Mouse (Mus musculus): ENCODE results near the gene Rptn. TPM values are rescaled to one million over a fixed set of nuclear protein-coding genes. Genes with fewer than 3 reads are reported as not detected.

Gene Rptn
- not detected in 2 replicates for polyA plus RNA-seq (2015; fragmentation: Nextera tagmentation; extraction: Ambion mirVana)

DNA sequence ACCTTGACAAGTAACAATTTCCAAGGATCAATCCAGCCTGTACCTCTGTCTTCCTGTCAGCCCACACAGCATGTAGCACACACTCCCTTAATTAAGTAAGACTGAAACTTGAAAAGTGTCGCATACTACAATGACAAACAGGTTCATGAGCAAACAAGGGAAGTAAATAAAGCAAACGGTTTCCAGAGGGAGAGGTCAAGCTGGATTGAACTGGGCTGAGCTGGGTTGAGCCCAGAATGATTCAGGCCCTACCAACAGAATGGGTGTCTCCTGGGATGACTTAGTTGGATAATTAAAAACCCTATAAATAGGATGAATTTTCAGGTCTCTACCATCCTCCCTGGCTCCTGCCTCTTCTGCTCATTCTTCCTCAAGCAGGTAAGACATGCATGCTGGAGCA lies at the start of gene Rptn:
Rptn (plus strand) TSS at position 334 of the 400 bp plus-strand sequence.
- no peaks in the 10 kb centered on the region for H3K36me3 ChIP-seq (replicated peaks)
- WGBS: 65% methylated on average over 2 of the region's 2 CpGs
- H3K9me3 ChIP-seq: no peaks in the 10 kb centered on the region
- ATAC-seq (replicated peaks): no peak
- no peaks in the 10 kb centered on the region for H3K4me1 ChIP-seq
- H3K27ac ChIP-seq: no peak within 1 kb of the TSS
- H3K9ac ChIP-seq: no peak within 1 kb of the TSS
- no peaks in the 10 kb centered on the region for H3K27me3 ChIP-seq (replicated peaks)
- H3K4me3 ChIP-seq: no peak within 1 kb of the TSS
- no peak within 1 kb of the TSS for H3K4me2 ChIP-seq

DNA sequence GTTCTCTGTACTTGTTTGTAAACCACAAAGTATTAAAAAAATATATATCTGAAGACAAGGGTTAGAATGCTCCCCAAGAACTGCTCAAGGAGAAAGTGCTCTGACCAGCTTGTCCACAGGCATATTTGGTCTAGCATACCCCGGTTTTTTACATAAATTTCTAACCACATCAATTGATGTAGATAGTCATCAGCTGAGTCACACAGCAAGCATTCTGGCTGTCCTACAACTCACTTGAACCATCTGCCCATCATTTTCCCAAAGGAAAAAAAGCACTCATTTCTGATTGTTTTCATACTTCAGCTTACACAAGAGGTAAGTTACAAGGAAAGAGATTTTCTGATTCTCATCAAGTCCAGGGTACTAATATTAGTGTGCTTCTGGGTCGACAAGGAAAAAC lies 46.6 kb upstream of the Rptn start:
- ATAC-seq (replicated peaks): no peak
- H3K4me2 ChIP-seq: no peak overlapping the region
- no peak overlapping the region for H3K27ac ChIP-seq
- no peak overlapping the region for H3K4me3 ChIP-seq
- no peaks in the 10 kb centered on the region for H3K27me3 ChIP-seq (replicated peaks)
- H3K4me1 ChIP-seq: no peaks in the 10 kb centered on the region
- WGBS: 81% methylated on average over 2 of the region's 2 CpGs
- H3K36me3 ChIP-seq (replicated peaks): no peaks in the 10 kb centered on the region
- H3K9ac ChIP-seq: no peak overlapping the region
- H3K9me3 ChIP-seq: no peaks in the 10 kb centered on the region

DNA sequence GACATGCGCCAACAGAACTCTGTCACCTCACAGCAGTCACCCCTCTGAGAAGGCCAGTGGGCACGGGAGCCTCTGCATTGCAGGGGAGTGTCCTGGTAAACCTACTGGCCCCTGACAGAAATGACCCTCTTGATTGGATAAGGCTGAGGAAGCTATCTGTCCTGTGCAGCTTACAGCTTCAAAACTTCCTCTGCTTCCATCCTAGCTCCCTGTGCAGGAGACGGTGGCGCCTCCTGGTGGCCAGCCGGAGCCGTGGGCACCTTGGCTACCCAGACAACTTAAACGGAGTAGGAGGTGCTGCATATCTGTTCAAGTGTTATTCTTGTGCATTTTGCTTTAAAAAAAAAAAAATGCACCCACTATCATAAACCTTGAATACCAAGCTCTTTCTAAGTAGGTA lies 33.5 kb upstream of the Rptn start:
- 22% methylated on average over 7 of the region's 7 CpGs for WGBS
- Histone ChIP-seq H3K36me3 (replicated peaks) (no peaks in the 10 kb centered on the region), H3K4me1 (peaks cover 3% of the 10 kb centered on the region; the same call in 1 of the 2 replicates), H3K4me3 (no peak overlapping the region), H3K4me2 (no peak overlapping the region), H3K9ac (no peak overlapping the region), H3K27me3 (replicated peaks) (no peaks in the 10 kb centered on the region), H3K27ac (no peak overlapping the region), H3K9me3 (no peaks in the 10 kb centered on the region)
- no peak for ATAC-seq (replicated peaks)

DNA sequence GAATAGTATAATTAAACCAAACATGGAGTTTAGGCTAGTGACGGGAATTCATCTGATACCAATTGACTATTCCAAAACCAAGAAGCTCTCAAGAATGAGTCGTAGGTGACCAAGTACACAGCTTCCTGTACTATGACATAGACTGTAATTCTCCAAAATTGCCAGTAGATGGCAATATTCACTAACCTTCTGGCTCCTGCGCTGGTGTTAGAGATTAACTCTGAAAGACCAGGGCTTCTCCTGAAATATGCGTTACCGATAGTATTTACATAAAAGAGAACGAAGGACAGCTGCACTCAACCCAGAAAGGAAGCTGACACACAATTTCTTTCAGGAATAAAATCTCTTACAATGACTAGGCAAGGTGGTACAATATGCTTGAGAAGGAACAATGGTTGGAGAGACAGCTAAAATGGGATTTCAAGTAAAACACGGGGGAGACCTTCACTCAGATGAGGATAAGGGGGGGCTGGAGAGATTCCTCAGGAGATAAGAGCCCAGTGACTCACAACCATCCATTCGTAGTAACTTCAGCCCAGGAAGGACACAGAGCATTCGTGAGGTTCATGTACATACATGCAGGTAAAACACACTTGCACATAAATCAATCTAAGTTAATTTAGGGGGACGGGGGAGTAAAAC lies 31.4 kb upstream of the Rptn start:
- peak overlapping the region; percentile 51 for H3K4me2 ChIP-seq
- ATAC-seq (replicated peaks): peak; percentile 95
- H3K36me3 ChIP-seq (replicated peaks): no peaks in the 10 kb centered on the region
- peaks cover 3% of the 10 kb centered on the region; the same call in 1 of the 2 replicates for H3K4me1 ChIP-seq
- H3K9ac ChIP-seq: no peak overlapping the region
- H3K27me3 ChIP-seq (replicated peaks): no peaks in the 10 kb centered on the region
- H3K9me3 ChIP-seq: no peaks in the 10 kb centered on the region
- H3K4me3 ChIP-seq: peak overlapping the region; percentile 22
- no peak overlapping the region for H3K27ac ChIP-seq
- 11% methylated on average over 10 of the region's 10 CpGs for WGBS

DNA sequence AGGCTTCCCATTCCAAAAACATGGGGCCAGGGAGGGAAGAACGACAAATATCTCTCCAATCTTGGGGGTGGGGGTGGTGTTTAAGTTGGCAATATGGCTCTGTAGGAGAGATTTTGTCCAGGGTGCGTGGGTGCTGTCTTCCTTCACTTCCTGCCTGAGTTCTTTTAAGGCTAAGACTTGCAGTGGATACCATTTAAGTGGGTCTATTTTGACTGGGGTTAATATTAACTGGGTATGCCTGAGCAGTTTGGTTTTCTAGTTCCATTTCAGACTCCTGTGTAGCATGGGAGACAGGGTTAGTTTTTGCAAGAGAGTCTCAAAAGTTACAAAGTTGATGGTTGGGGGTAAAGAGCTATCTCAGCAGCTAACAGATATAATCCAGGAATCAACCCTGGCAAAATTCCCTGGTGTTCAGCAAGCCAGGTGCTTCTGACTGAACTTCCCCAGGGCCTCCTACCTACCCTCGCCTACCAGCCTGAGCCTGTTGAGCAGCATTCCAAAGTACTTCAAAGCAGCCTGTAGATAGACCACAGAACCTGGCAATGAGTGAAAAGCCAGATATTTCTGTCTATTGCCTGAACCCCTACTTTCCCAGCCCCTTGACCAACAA lies 26.4 kb upstream of the Rptn start:
- peaks cover 3% of the 10 kb centered on the region; the same call in 1 of the 2 replicates for H3K4me1 ChIP-seq
- WGBS: 72% methylated on average over 3 of the region's 3 CpGs
- no peak overlapping the region for H3K9ac ChIP-seq
- H3K9me3 ChIP-seq: no peaks in the 10 kb centered on the region
- H3K4me3 ChIP-seq: no peak overlapping the region
- H3K27me3 ChIP-seq (replicated peaks): no peaks in the 10 kb centered on the region
- H3K4me2 ChIP-seq: no peak overlapping the region
- H3K27ac ChIP-seq: no peak overlapping the region
- no peaks in the 10 kb centered on the region for H3K36me3 ChIP-seq (replicated peaks)
- ATAC-seq (replicated peaks): no peak

DNA sequence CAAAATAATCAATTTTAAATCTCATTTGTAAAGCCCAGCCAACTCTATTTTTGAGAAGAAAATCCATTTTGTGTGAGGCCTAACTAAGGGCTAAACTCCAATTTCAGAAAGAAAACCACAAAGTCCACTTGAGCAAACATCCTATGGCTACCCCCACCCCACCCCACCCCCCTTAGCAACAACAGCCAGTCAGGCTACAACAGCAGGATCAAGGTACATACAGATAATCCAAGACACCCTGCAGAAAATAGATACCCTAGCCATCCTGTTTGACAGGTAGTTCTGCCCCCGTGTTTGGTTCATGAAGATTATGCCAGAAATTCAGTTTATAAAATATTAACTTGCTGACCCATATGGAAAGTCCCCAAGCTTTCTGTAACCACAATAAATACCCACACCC lies 25.3 kb upstream of the Rptn start:
- no peak overlapping the region for H3K9ac ChIP-seq
- WGBS: 71% methylated on average over 1 of the region's 1 CpGs
- H3K36me3 ChIP-seq (replicated peaks): no peaks in the 10 kb centered on the region
- no peaks in the 10 kb centered on the region for H3K4me1 ChIP-seq
- no peak overlapping the region for H3K27ac ChIP-seq
- H3K9me3 ChIP-seq: no peaks in the 10 kb centered on the region
- no peak overlapping the region for H3K4me3 ChIP-seq
- no peaks in the 10 kb centered on the region for H3K27me3 ChIP-seq (replicated peaks)
- H3K4me2 ChIP-seq: no peak overlapping the region
- no peak for ATAC-seq (replicated peaks)

DNA sequence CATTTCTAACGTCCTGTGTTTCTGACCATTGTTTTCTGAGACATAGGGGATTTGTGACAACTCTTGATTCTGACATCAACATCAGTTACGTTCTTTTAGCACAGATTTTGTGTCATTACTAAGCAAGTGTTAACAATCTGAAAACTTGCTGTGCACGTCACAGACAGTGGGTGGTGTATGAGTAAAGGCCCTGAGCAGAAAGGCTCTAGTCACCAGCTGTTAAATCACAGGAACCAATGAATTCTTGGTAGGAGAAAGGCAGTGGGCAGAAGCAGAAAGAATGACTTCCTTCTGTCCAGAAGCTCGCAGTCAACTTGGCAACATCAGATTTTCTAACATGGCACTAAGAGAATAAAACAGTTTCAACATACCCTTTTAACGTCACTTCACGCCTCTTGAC lies 20.1 kb upstream of the Rptn start:
- Histone ChIP-seq H3K4me2 (no peak overlapping the region), H3K36me3 (replicated peaks) (no peaks in the 10 kb centered on the region), H3K9ac (no peak overlapping the region), H3K4me1 (no peaks in the 10 kb centered on the region), H3K27ac (no peak overlapping the region), H3K4me3 (no peak overlapping the region), H3K27me3 (replicated peaks) (no peaks in the 10 kb centered on the region), H3K9me3 (no peaks in the 10 kb centered on the region)
- whole genome bisulfite sequencing: 77% methylated on average over 6 of the region's 6 CpGs
- ATAC-seq (replicated peaks): no peak

DNA sequence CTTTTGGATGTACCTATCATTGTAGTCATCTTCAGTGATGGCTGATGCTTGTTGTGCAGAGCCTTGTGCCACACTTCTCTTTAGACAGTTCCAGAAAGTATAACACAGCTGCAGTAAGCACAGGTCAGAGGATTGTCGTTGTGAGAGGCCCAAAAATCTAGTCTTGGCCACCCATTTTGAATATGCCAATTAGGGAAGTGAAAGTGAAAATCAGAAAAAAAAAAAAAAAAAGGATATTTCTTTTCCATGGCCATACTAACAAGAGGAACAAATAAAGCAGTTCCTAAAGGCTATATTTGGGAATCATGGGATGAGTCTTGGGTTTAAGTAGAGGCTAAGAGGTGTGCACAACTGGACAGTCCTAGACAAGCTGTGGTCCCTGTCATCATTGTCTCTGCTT lies 18.3 kb upstream of the Rptn start:
- H3K9me3 ChIP-seq: no peaks in the 10 kb centered on the region
- H3K4me3 ChIP-seq: no peak overlapping the region
- H3K4me2 ChIP-seq: no peak overlapping the region
- H3K27ac ChIP-seq: no peak overlapping the region
- H3K27me3 ChIP-seq (replicated peaks): no peaks in the 10 kb centered on the region
- 67% methylated on average over 1 of the region's 1 CpGs for WGBS
- no peaks in the 10 kb centered on the region for H3K4me1 ChIP-seq
- H3K36me3 ChIP-seq (replicated peaks): no peaks in the 10 kb centered on the region
- no peak overlapping the region for H3K9ac ChIP-seq
- ATAC-seq (replicated peaks): no peak

DNA sequence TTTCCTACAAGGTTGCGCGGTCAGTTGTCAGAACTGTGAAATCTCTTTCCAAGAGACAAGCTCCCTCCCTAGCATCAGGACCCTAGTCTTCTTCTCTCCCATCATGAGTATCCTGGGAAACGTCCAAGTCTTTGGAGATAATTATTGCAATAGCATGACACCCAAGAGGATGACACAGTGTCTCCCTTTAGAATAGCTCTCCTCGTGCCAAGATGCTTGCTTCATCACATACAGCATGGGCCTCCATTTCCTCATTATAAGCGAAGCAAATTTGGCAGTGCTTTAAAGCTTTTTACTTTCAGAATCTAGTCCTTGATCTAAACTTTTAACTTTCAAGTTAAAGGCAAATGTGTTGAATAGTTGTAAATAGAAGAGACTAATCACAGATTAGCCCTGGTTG lies 17.9 kb upstream of the Rptn start:
- Histone ChIP-seq H3K4me3 (no peak overlapping the region), H3K9me3 (no peaks in the 10 kb centered on the region), H3K9ac (no peak overlapping the region), H3K4me1 (no peaks in the 10 kb centered on the region), H3K4me2 (no peak overlapping the region), H3K27me3 (replicated peaks) (no peaks in the 10 kb centered on the region), H3K27ac (no peak overlapping the region), H3K36me3 (replicated peaks) (no peaks in the 10 kb centered on the region)
- 87% methylated on average over 5 of the region's 5 CpGs for WGBS
- ATAC-seq (replicated peaks): no peak

DNA sequence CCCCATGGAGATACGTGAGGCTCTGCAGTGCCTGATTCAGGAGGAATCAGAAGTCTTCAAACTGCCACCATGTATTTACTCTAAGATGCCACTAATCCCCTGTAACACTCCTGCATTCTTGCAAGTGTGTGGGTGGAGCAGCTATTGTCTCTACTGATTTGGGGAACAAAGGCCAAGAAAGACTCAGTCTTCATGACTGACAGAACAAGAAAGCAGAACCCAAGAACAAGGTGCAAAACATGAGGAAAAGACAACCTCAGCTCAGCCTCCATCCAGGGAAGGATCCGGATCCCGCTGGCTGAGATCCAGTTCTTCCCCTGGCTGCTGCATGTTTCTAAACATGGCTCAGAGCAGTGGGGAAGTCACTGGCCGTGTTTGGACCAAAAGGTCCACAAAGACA lies 15.4 kb upstream of the Rptn start:
- H3K4me3 ChIP-seq: no peak overlapping the region
- no peaks in the 10 kb centered on the region for H3K27me3 ChIP-seq (replicated peaks)
- 50% methylated on average over 4 of the region's 4 CpGs for WGBS
- no peaks in the 10 kb centered on the region for H3K36me3 ChIP-seq (replicated peaks)
- no peak overlapping the region for H3K9ac ChIP-seq
- no peak for ATAC-seq (replicated peaks)
- no peaks in the 10 kb centered on the region for H3K4me1 ChIP-seq
- H3K27ac ChIP-seq: no peak overlapping the region
- H3K9me3 ChIP-seq: no peaks in the 10 kb centered on the region
- no peak overlapping the region for H3K4me2 ChIP-seq

DNA sequence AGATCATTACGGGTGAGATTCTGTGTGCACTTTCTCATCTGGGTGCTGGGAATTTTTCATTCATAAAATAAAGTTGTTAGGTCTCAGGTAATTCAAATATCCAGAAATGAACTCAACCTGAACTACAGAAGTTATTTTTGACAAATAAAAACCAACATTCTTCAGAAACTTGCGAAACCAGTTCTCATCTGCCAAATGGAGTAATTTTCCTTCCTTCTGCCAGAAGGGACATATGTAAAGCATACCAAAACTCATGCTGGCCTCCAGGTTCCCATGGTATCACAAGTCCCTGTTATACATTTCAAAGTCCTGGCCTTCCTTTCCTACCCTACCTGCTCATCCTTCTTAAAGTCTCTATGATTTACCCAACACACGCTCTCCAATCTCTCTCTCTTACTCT lies 10.4 kb downstream of the Rptn start:
- no peaks in the 10 kb centered on the region for H3K4me1 ChIP-seq
- no peak overlapping the region for H3K9ac ChIP-seq
- WGBS: 96% methylated on average over 3 of the region's 3 CpGs
- ATAC-seq (replicated peaks): no peak
- H3K36me3 ChIP-seq (replicated peaks): no peaks in the 10 kb centered on the region
- no peak overlapping the region for H3K27ac ChIP-seq
- H3K27me3 ChIP-seq (replicated peaks): no peaks in the 10 kb centered on the region
- no peak overlapping the region for H3K4me3 ChIP-seq
- H3K9me3 ChIP-seq: no peaks in the 10 kb centered on the region
- H3K4me2 ChIP-seq: no peak overlapping the region

DNA sequence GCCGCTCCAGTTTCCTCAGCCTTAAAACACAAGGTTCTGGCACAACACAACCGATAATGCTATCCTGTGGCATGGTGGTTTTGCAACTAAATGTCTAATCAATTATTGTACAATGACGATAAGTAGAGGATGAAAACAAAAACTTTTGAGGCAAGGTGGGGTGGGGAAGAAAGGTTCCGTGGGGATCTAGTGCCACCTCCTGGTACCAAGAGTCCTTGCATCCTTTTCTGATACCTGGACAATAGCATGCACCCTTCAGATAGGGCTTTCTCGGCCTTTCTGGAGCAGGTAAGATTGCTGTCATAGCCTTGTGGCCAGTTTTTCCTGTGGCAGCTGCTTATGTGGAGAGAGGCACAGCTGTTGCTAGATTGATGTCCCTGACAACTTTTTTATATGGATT lies 13.5 kb downstream of the Rptn start:
- ATAC-seq (replicated peaks): no peak
- Histone ChIP-seq H3K36me3 (replicated peaks) (no peaks in the 10 kb centered on the region), H3K4me3 (no peak overlapping the region), H3K27me3 (replicated peaks) (no peaks in the 10 kb centered on the region), H3K9me3 (no peaks in the 10 kb centered on the region), H3K4me2 (no peak overlapping the region), H3K9ac (no peak overlapping the region), H3K4me1 (no peaks in the 10 kb centered on the region), H3K27ac (no peak overlapping the region)
- 34% methylated on average over 5 of the region's 5 CpGs for WGBS

DNA sequence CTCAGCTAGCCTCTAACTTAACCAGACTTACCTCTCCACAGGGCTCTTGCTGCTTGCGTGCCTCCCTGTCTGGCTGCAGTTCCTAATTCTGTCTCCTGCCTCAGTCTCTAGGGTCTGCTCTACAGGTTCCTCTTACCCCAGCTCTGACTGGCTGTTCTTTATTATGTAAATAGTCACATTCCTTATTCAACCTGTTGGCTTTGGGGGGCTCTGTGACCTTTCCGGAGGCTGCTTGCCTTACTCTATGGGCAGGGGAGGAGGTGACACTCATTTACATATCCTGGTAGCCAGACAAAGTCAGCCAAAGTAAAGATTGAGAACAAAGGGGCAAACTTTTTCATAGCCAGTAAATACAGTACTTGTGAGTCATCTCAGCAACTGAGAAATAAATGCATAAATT lies 18.4 kb downstream of the Rptn start:
- no peaks in the 10 kb centered on the region for H3K27me3 ChIP-seq (replicated peaks)
- H3K9ac ChIP-seq: no peak overlapping the region
- no peak overlapping the region for H3K27ac ChIP-seq
- no peak overlapping the region for H3K4me2 ChIP-seq
- ATAC-seq (replicated peaks): no peak
- H3K36me3 ChIP-seq (replicated peaks): no peaks in the 10 kb centered on the region
- WGBS: 16% methylated on average over 2 of the region's 2 CpGs
- H3K4me3 ChIP-seq: no peak overlapping the region
- H3K9me3 ChIP-seq: no peaks in the 10 kb centered on the region
- no peaks in the 10 kb centered on the region for H3K4me1 ChIP-seq
